Mouse (Mus musculus): ENCODE measurements around the gene Taar8a. TPM values are rescaled to one million over a fixed set of nuclear protein-coding genes. Genes with fewer than 3 reads are reported as not detected.
A peak's percentile ranks its signal among the peaks of the same experiment; 100 is the strongest.
"Not testable (repeated sequence)": the region's sequence is repeated elsewhere in the genome, so short reads cannot be mapped to it uniquely, and the experiment has no call there.

Gene Taar8a
- total RNA-seq (2021) = not detected in 2 replicates
- long read RNA-seq = 0 reads

DNA sequence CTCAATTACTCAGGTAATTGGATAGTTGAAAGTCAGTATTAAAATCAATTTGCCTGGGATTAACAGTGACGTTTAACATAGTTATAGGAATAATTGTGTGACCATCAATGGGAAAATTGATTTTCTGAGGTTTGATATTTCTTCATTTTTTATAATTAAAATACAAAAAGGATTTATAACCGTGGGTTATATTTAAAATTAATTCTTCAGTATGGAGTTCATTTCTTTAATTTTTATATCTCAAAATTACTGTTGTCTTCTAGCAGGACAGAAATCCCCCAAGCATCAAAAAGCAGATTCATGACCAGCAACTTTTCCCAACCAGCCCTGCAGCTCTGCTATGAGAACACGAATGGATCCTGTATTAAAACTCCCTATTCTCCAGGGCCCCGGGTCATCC lies at the start of gene Taar8a:
Gene Taar8a, plus strand, starts transcription at position 301 of the 400 bp plus-strand sequence.
- DNase-seq = not testable (repeated sequence)

DNA sequence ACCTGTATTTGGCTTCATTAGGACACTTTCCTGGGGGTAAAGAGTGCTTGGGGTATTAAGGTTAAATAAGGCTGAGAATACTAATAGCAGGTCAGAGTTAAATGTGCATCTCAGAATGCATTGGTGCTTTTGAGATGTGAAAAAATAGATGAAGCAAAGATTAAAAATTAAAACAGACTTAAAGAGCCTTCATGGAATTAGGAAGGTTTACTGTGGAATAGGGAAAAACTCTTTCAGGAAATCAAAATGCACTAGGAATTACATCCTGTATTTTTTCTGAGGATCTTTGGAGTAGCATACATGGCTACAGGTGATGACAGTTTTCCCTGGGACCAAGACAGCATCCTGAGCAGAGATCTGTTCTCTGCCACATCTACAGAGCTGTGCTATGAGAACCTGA lies 49.4 kb upstream of the Taar8a start, which contains the start of gene Taar7d:
Gene Taar7d, plus strand, starts transcription at position 301 of the 400 bp plus-strand sequence.
- DNase-seq = no peak

DNA sequence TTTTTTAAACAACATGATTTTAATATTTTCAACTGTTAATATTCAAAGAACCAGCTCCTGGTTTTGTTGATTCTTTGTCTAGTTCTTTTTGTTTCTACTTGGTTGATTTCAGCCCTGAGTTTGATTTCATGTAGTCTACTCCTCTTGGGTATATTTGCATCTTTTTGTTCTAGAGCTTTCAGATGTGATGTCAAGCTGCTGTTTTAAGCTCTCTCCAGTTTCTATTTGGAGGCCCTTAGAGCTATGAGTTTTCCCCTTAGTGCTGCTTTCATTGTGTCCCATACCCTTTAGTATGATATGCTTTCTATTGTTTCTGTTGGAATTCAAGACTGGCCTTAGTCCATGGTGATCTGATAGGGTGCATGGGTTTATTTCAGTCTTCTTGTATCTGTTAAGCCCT lies 45.0 kb upstream of the Taar8a start:
- DNase-seq = no peak

DNA sequence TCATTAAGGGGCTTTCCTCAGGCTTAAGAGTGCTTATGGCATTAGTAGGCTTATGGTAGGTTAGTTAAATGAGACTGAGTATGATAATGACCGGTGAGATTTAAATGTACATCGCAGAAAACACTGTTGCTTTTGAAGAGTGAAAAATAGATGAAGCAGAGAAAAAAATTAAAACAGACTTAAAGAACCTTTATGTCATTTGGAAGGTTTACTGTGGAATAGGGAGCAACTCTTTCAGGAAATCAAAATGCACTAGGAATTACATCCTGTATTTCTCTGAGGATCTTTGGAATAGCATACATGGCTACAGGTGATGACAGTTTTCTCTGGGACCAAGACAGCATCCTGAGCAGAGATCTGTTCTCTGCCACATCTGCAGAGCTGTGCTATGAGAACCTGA lies 39.0 kb upstream of the Taar8a start, which contains the start of gene Taar7e:
Gene Taar7e, plus strand, starts transcription at position 301 of the 400 bp plus-strand sequence.
- no peak for DNase-seq

DNA sequence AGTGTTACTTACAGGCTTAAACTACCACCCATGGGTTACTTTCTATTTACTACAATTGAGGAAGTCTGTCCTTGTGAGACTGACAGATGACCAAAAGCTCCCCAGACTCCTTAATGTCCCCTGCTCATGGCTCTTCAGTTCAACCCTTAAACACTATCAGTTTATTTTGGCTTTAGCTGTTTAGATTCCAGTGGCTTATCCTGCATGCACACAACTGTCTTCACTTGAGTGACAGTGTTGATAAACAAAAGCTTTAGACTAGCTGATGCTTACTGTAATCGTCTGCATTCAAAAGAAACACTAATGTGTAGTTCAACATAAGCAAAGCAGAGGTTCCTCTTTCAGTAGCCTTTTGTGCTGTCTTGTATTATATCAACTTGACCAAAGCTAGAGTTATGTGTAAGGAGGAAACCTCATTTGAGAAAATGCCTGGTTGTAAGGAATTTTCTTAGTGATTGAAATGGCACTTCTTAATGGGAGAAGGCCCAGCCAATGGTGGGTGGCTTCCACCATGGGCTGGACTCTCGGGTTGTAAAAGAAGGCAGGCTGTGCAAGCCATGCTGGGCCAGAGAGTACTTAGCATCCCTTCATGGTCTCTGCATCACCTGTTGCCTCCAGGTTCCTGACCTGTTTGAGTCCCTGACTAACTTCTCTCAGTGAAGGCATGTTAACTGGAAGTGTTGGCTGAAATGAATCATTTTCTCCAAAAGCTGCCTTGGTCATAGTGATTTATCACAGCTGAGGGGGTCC lies 36.0 kb upstream of the Taar8a start:
- no peak for DNase-seq

DNA sequence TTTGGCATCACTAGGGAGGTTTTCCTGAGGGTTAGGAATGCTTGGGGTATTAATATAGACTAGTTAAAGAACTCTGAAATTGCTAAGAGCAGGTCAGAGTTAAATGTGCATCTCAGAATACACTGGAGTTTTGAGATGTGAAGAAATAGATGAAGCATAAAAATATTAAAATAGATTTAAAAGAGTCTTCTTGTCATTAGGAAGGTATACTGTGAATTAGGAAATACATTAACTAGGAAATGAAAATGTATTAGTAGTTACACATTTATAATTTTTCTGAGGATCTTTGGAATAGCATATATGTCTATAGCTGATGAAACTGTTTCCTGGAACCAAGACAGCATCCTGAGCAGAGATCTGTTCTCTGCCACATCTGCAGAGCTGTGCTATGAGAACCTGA lies 27.1 kb upstream of the Taar8a start, which contains the start of gene Taar7f:
Gene Taar7f, plus strand, starts transcription at position 301 of the 400 bp plus-strand sequence.
- no peak for DNase-seq

DNA sequence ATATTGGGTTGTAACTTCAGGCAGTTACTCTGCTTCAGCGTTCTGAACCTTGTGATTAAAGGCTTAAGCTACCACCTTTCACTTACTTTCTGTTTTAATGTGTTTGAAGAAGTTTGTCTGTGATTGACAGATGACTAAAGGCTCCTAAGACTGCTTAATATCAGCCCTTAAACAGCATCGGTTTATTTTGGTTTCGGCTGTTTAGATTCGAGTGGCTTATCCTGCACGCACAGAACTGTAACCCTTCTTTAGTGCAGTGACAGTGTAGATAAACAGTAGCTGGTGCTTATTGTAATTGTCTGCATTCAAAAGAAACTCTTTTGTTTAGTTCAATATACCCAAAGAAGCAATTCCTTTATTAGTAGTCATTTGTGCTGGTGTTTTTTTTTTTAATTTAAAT lies 24.3 kb upstream of the Taar8a start:
- DNase-seq = no peak

DNA sequence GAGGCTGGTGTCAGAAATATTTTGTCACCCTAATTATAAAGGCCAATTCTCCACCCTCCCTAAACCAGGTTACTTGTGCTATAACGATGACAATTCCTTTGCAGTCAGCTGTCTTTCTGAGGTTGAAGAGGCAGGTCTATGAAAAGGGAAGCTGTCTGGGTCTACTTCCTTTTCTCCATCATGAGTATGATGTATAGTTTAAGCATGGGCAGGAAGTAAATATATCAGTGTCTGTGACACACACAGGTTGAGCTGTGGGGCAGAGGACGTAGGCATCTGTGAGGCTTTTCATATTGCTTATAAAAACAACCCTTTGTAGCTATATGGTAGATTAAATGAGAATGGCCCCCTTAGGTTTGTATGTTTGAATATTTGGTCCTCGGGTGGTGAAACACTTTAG lies 17.3 kb upstream of the Taar8a start:
- DNase-seq = no peak

DNA sequence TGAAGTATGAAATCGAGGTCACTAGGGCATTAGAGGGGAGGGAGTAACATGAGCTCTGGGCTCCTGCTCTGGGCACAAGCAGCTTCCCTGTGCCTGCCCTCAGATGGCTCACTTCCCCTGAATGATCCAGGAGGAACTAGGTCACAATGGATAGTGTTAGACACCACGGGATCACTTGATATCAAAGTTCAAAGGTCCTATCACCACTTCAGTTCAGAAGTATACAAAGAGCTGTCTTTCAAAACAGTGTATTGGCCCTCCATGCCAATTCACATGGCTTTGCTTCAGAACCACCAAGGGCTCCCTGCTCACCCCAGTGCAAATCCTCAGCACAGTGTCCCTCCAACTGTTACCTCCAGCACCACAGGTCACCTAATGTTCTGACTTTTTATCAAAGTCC lies 1.5 kb upstream of the Taar8a start:
- not testable (repeated sequence) for DNase-seq

DNA sequence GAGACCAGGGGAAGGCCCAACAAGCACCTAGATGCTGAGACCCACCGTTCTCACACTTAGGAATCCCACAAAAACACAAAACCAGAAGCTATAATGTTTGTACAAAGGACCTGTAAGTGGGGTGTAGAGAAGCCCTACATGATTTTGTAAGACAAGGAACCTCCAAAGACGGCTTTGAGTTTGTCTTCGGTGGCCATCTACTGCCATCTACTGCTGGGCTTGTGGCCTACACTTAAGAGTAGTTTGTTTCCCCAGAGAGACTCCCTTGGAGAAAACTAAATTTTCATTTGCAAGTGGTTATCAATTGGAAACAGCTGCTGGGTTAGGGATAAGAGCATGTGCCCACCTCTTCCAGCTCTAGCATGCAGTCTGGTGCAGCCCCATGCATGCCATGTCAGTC lies 3.9 kb downstream of the Taar8a start:
- peak; percentile 31 for DNase-seq

DNA sequence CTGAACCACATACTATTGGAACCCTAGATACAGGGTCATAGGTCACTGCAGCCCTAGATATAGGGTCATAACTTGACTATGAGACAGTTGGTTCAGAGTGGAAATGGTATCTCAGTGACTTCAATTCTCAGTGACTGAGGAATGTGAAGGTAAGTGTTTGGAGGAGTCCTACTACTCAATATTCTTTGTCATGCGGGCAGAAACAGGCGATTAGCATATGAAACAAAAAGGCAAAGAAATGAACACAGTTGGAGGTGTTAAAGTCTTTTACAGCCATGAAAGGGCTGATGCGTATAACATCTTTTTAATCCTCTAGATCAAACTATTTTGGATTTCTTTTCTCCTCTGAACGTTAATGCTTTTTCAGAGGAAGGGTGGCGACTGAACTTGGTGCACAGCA lies 9.6 kb downstream of the Taar8a start:
- DNase-seq = no peak

DNA sequence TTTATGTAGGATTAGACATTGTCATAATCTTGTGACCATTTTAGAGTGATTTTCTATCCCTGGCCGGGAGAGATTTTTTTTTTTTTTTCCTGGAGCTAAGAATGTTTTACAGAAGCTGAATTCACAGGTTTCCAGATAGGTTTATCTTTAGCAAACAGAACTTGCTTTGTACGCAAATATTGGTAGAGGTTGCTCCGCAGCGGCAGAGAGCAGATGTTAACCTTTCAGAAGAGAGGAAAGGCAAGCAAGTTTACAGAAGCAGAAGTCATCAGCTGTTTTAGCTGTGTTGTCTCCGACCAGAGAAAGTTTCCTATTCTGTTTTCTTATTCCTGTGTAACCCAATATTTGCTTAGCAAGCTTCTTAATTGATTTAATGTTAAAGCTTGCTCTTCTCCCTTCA lies 10.3 kb downstream of the Taar8a start:
- DNase-seq = no peak

DNA sequence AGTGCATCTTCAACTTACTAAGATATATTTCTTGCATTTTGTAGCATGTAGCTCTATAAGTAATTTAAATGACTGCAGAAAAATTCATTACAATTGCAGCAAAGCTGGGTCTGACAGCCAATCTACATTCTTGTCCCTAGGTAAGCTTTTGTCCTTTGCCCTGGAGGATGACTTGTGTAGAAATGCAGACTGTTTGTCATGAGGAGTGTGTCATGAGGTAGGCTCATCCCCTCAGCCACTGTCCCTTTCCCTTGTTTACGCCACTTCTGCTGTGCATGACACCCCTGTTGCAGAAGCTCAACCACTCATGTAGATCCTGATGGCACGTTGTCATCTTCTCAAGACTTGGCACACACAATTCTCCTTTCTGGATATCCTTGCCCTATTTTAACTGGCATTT lies 10.9 kb downstream of the Taar8a start:
- no peak for DNase-seq

DNA sequence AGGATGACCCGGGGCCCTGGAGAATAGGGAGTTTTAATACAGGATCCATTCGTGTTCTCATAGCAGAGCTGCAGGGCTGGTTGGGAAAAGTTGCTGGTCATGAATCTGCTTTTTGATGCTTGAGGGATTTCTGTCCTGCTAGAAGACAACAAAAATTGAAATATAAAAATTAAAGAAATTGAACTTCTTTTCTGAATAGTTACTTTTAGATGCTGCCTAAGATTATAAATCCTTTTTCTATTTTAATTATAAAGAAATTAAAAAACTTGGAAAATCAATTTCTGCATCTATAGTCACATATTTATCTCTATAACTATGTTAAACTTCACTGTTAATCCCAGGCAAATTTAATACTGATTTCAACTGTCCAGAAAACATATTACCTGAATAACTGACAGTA lies 15.9 kb downstream of the Taar8a start, which contains the start of gene Taar8b:
Gene Taar8b, minus strand, starts transcription at position 101 of the 400 bp plus-strand sequence.
- no peak for DNase-seq

DNA sequence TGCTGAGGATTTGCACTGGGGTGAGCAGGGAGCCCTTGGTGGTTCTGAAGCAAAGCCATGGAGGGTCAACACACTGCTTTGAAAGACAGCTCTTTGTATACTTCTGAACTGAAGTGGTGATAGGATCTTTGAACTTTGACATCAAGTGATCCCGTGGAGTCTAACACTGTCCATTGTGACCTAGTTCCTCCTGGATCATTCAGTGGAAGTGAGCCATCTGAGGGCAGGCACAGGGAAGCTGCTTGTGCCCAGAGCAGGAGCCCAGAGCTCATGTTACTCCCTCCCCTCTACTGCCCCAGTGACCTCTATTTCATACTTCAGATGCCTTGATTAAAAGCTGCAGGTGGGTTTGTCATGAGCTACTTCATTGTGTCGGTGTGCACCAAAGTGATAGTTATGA lies 20.7 kb downstream of the Taar8a start:
- not testable (repeated sequence) for DNase-seq

DNA sequence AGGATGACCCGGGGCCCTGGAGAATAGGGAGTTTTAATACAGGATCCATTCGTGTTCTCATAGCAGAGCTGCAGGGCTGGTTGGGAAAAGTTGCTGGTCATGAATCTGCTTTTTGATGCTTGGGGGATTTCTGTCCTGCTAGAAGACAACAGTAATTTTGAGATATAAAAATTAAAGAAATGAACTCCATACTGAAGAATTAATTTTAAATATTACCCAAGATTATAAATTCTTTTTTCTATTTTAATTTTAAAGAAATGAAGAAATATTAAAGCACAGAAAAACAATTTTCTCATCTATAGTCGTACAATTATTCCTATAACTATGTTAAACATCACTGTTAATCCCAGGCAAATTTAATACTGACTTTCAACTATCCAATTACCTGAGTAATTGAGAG lies 25.5 kb downstream of the Taar8a start, which contains the start of gene Taar8c:
Gene Taar8c, minus strand, starts transcription at position 101 of the 400 bp plus-strand sequence.
- DNase-seq = not testable (repeated sequence)

DNA sequence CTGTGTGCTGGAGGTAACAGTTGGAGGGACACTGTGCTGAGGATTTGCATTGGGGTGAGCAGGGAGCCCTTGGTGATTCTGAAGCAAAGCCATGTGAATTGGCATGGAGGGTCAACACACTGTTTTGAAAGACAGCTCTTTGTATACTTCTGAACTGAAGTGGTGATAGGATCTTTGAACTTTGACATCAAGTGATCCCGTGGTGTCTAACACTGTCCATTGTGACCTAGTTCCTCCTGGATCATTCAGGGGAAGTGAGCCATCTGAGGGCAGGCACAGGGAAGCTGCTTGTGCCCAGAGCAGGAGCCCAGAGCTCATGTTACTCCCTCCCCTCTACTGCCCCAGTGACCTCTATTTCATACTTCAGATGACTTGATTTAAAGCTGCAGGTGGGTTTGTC lies 27.0 kb downstream of the Taar8a start:
- not testable (repeated sequence) for DNase-seq

DNA sequence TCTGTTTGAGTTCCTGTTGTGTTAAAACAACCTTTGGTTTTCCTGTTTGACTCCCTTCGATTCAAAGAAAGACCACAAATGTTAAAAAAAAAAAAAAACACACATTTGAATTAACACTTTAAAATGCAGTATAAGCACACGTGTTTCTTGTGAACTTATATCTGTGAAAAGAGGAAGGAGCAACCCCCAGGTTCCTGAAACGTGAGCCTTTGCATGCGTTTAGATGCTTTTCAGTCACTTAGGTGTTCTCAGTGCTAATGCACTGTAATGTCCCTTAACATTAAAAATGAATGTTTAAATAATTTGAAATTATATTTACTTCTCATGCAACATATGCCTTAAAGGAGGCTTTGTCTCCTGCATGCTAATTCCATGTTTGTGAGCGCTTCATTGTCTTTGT lies 31.4 kb downstream of the Taar8a start:
- no peak for DNase-seq

DNA sequence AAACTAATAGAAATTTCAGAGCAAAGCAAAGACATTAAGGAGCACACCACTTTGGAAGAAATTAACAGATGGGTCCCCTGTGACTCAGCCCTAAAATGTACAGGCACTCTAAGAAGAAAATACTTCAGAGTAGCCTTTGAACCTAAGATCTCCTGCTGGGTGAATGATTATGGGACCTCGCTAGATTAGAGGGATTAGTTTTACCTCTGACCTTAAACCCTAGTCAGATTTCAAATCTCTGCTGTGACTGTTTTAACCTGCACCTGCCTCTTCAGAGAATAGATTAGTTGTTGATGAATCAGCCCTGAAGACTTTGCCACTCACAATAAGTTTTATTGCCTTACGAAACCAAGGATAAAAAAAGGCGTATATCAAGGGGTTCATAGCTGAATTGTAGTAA lies 31.9 kb downstream of the Taar8a start:
- DNase-seq = no peak

DNA sequence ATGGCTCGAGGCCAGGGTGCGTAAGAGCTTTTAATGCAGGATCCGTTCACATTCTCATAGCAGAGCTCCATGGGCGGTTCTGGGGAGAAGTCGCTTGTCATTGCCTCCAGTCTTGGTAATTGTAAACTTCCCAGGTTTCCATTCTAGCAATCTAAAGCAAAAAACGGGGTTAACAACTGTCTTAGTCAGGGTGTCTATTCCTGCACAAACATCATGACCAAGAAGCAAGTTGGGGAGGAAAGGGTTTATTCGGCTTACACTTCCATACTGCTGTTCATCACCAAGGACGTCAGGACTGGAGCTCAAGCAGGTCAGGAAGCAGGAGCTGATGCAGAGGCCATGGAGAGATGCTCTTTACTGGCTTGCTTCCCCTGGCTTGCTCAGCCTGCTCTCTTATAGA lies 33.1 kb downstream of the Taar8a start, which contains the start of gene Taar9:
Gene Taar9, minus strand, starts transcription at position 101 of the 400 bp plus-strand sequence.
- DNase-seq = not testable (repeated sequence)

DNA sequence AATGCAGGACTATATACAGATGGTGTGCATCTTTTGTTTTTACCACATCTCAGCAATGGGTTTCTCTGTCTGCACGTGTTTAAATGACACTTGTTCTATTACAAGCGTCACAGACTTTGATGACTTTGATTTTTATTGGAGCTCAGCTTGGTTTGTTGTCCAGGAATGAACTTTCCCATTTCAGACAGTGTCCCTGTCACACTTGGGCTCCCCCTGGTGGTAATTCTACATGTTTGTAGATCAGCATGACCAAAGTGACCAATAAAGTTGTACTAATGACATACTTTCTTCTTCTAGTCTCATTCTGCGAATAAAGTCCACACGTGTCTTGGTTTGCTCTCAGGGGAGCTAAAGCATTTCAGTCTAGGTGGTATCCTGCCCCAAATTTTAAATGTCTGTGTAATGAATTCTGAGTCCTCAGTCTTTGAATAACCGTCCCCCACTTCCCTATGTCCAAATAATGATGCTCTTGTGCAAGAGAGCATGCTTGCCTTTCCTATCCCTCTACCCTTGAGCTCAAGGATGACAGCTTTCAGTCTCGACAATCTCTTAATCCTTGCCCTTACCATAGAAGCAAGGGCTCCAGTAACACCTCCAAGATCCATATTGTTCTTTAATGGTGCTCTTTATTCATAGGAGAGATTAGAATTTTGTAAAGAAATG lies 34.9 kb downstream of the Taar8a start:
- DNase-seq = peak; percentile 18
